Mouse (Mus musculus) gastrocnemius, postnatal 4 days (tissue): ENCODE data around the gene Eif4e3. TPM values are rescaled to one million over a fixed set of nuclear protein-coding genes. Genes with fewer than 3 reads are reported as not detected.

Source experiments
- DNase-seq, 2 experiments: peaks; one replicate each; pipeline ENCODE4 v3.0.0; 2021 to 2022; ENCODE audit warnings: low spot score in 2 of 2, mixed read lengths in 2 of 2
- total RNA-seq, 2 experiments: library from RNA; stranded (reverse); gene quantifications; 2 replicates each; pipeline ENCODE4 v1.2.3; 2021

Gene Eif4e3
- total RNA-seq, 2 experiments from 2014 or later: 11.3 to 12.1 TPM

DNA sequence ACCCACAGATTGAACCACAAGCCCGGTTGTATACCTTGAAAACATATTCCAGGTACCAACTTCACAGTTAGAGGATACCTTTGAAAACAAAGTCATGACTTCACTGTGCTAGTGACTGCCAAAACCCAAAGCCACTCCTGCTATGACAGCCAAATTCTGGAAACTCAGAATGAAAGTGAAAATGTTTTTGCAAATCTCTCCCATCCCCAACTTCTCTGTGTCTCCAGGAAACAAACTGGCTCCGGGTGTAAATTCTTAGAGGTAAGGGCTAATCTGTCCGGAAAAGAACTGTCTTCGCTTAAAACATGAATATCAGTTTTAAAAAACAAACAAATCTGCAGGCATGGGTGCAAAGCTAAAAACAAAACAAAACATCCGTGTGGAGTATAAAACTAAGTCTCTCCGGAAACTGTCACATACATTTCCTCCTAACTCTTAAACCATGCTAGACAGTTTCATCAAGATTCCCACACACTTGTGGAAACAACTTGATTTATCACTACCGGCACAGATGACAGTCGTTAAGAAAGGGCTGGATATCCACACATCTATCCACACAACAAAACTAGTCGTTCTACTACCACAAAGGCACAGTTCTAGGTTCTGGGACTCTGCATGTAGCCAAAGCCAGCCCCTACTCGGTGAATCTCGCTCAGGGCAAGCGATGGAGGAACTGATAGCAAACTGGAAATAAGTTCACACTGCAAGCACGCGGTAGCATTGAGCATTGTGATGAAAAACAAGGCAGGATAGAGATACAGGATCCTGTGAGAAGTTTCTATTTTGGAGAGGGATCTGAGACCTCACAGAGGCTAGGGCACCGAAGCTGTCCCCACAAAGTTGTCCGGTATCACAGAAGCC lies 884 bp downstream of the Eif4e3 start:
- DNase-seq: no peak

DNA sequence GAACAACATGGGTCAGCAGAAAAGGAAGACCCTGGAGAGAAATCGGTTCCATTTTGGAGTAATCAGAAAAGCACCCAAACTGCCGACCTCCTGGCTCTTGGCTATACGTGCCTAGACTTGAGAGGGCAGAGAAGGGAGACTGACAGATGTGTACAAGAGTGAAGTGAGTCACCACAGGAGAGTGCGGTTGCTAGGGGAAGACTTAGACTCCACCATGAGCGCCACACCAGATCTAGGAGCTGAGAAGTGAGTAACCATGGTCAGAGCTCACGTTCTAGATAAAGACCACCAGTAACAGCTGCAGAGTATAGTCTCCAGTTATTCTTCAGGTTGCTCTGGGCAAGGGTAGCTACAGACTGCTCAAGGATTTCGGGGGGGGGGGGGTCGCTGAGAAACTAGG lies 3.3 kb downstream of the Eif4e3 start:
- DNase-seq: no peak

DNA sequence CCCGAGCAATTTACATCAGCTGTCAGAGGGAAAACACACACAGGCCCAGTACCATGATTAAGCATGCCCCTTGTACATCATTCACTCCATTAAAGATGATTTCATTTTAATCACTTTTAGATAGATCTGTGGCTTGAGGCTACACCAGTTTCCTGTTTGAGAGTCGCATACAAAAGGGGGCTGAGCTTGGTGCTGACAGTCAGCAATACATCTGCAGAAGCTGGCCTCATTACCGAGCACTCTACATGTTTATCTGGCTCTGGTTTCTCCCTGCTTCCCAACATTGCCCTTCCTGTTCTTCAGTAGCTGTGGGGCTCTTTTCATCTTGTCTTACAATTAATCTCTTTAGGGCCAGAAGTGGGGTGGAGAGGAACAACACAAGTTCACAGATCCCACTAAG lies 6.1 kb downstream of the Eif4e3 start:
- no peak for DNase-seq

DNA sequence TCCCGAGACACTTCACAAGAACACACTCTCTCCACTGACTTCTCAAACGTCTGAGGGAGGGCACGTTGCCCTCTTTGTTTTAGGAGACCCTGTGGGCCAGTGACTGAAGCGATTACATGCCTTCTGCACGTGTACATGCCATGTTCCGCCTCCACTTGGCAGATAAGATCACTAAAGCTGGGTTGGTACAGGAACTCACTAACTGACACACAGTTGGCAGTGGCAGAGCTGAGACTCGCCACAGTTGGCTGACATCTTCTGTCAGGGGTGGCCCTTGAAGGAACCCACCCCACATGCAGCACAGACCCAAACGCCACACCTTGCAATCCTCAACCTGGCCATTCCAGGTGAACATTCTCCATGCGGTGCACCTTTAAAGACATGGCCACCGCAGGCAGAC lies 8.0 kb downstream of the Eif4e3 start:
- DNase-seq: no peak

DNA sequence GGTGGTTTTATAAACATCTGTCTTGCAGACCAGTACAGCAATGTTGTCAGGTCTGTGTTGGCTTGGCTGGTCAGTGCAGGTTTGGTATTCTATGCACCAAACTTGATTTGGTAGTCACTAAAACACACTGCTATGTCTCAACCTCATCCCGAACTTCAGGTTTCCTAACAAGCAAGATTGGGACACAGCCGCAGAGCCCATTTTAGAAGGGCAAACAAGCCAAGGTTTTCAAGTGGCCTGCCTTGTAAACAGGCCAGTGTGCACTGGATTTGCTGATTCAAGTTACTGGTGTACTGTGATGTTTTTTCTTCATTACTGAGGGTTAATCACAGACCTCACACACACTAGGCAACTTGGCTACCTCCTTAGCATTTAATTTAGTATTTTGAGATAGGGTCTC lies 10.5 kb downstream of the Eif4e3 start:
- no peak for DNase-seq

DNA sequence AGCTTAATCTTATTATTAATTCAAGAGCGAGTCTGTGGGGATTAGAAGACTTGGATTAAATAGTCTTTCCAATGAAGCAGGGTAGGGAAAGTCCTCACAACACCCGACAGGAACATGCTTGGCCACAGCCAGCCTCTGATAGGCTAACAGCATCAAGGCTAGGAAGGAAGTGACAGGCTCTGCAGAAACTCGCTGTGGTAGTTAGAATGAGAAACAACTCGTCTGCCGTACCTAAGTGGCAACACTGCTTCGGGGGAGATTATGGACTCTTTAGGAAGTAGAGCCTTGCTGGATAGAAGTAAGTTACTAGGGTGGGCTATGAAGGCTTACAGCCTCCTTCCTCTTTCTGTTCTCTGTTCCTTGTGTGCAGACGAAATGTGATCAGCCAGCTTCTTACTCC lies 11.1 kb downstream of the Eif4e3 start:
- no peak for DNase-seq

DNA sequence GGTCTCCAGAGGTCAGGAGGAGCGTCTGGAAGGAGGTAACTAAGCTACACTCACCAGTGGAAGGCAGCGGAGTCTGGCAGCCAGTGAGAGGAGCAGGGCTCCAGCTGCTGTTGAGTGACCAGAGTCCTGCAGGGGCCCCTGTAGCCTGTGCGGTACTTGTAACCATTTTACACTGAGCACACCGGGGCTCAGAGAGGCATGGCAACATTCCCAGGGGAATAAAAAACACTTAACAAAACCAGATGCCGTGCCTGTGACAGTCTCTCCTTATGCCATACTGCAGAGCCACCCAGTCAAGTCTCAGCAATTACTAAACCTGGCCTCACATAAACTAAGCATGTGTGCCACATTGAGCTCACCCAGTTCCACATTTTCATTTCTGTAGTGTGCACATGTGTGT lies 12.2 kb downstream of the Eif4e3 start:
- DNase-seq: no peak

DNA sequence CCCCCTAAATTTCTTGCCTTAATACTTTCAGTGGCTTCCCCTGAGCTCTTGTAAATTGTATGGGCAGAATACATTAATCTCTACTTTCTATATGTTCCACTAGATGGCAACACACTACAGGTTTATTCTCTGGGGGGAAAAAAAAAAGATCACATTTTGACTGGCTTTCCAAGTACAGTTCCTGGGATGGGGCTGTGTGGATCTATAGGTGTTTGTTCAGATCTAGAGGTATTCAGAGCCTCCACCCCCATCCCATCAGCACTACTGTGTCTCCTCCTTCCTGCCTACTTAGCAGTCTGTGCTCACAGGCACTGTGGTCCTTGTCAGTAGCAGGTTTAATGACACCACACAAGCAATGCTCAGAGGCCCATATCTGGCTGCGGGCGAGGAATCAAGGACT lies 14.2 kb downstream of the Eif4e3 start:
- no peak for DNase-seq

DNA sequence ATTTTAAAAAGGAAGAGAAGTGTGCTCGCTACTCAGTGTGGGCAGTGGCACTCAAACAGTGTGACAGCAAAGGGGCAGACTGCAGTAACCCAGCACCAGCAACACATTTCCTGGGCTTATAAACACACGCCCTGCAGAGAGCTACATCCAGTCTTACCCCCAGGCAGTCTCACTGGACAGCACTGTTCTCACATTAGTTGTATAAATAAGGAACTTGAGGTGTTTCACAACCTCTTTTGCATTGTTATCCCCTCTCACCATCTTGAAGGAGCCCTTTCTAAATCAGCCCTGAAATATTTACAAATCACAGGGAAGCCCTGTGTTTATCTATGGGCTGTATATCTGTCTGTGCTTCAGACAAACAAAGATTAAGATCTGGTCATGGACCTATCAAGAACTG lies 17.3 kb downstream of the Eif4e3 start:
- no peak for DNase-seq

DNA sequence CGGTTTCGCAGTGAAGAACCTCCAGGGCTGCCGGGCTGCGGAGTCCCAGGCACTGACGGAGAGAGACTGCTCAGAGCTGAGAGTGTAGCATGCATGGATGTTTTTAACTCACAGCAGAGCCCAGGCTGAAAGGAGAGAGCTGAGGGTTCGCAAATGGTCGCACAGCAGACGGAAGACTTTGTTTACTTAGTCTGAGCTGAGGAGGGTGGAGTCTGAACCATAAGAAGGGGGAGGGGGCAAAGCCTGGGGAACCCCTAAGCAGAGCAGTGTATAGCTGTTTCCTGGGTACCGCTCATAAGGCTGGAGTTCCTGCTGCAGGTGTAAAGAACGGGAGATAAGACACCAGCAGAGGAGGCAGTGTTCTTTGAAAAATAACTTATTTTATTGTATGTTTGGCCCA lies 20.2 kb downstream of the Eif4e3 start:
- no peak for DNase-seq

DNA sequence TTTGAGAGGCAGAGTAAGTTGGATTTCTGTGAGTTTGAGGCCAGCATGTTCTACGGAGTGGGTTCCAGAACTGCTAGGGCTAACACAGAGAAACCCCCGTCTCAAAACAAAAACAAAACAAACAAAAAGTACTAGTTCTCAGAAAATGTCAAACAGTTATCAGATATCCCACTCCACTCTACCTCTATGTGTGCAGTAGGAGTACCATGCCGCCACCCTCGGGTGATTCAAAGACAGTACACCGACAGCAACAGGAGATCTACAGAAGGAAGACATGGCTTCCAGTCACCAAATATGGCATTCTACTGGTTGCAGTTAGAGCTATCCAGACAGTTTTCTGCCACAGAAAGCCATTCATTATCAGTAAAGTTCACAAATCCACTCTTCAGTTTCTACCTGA lies 21.7 kb downstream of the Eif4e3 start:
- no peak for DNase-seq

DNA sequence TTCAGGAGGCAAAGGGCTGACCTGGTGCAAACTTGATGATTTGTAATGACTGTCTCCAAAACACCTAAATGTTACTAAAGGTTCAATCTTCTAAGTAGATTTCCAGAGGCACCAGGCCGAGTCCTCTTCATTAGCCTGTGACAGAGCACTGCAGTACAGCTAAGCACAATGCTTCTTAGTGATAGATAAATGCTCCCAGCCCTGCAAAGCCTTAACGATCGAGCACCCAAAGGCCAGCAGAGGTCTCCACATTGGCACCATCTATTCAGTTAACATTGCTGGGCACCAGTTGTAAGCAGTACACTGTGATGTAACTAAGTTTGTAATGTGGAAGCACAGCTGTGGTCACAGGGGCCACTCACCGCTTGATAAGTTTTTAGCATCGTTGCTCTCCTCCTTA lies 22.2 kb downstream of the Eif4e3 start:
- no peak for DNase-seq

DNA sequence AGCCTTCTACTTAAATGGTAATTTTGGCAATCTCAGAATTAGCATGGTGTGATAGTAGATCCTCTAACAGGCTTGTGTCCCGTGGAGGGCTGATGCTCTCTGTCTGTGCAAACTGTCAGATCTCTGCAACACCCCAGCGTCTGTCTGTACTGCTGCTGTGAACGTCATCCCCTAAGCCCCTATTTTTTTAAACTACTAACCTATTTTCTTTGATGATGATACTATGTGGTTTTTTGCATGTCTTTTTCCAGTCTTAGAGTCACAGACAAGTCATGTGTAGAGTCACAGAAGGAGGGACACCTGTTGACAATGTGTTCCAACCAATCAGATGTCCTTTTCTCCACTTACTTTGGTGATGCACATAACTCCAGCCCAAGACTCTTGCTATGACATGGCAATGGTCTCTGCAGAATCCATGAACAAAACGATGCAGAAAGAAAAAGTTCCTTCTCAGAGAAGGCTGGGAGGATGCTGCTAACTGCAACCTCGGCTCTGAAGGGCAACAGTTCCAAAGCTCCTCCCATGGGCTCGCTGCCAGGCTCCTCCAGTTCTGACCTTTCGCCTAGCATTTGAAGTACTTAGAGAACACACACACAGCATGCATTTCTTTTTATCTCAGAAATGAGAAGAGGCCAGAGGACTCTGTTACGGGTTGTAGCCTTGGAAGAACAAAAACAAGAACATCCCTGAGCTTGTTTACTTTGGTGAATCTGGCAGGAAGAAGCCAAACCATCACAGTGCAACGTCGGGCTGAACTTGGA lies 23.0 kb downstream of the Eif4e3 start:
- no peak for DNase-seq

DNA sequence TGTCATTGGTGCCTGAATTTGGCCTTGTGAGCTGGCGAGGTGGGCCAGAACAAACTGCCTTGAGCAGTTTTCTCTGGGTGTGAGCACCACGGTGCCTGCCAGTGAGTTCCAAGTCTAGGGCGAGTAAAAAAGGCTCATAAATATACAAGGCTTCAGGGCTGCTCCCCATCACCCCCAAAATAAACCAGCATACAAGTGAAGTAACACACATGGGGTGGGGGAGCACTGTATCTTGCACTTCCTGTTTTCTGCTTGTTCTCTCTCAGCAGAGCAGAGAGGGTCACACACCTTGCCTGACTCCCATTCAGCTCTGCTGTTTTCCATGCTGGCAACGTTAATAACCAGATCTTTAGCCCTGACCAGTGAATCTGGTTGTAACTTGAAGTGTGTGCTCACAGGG lies 29.1 kb downstream of the Eif4e3 start:
- DNase-seq: no peak

DNA sequence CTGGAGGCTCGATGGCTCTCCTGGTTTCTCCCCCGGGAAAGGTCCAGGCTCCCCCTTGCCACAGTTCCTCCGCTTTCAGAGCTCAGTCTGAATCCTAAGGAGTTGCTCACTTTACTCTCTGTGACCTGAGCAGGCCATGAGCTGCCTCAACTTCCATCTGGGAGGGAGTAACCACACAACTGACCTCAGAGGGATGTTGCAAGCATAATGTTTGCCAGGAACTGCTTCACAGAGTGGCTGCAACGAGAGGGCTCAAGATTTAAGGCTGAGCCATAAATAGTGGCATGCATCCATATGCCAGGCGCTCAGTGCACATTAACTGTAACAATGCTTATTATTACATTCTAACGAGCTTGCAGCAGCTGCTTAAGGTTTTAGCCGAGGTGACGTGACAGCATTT lies 29.8 kb downstream of the Eif4e3 start:
- DNase-seq: no peak

DNA sequence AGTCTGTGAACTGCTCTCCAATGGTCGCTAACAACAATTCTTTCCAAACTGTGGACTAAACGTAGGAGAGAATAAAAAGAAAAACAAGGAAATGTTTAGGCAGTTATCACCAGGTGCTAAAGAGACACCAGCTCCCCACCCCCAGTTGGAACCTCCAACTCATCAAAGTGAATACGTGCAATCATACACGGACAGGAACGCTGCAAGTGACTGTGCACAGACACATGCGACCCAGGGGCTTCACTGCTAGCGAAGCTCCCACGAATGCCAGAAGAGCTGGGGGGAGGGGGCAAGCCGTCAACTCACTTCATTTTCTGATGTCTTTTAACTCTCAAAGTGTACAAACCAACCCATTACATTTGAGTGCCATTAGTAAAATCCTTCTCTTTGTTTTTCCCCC lies 30.4 kb downstream of the Eif4e3 start:
- DNase-seq: no peak

DNA sequence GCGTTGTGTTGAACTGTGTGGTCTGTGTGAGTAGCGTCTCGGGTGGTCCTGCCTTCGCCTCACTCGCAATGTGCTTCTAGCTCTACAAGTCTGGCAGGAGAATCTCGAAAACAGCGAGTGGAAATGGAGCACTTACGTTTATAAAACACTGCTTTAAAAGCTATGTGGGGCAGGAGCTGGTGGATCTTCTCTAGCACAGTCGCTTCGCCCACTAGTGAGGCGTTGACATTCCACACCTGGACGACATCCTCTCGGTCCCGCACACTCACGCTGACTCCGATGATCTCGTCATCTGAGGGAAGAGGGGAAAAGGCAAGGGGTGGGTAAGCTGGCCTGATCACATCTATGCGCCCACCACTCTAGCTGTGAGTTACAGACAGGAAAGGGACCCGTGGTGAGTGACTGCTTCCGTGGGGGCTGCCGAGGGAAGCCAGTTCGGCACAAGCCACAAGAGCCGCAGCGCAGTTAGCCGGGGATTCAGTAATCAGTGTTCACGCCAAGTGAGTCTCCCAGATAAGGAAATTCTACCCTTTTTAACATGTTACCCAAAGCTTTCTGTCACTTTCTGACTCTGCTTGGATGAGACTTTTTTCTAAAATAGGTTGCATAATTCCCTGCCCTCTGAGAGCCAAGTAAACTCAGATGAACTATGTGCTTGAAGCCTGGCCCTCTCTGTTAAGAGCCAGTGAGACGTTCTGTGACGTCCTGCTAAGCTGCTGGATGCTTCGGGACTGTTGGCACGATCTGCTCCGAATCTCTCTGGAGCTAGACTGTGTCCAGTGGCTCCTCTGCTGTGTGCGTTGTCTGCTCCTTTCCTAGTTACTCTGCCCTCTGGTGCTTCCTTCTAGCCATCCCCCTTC lies 34.2 kb downstream of the Eif4e3 start:
- no peak for DNase-seq

DNA sequence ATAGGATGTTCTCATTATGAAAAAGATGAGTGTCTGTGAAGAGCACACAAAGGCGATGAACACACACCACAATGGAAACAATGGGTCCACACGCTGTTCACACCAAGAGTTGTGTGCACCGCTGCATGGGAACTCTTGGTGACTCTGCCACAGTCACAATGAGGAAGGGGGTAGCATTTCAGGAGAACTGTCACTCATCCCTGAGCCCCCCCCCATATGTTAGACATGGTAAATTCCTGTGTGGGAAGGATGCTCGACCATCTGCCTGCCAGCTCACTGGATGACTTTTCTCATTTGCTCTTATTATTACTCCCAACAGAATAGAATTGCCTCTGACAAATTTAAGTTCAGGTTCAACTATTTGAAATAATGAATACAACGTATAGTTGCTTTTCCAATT lies 34.9 kb downstream of the Eif4e3 start:
- DNase-seq: no peak

DNA sequence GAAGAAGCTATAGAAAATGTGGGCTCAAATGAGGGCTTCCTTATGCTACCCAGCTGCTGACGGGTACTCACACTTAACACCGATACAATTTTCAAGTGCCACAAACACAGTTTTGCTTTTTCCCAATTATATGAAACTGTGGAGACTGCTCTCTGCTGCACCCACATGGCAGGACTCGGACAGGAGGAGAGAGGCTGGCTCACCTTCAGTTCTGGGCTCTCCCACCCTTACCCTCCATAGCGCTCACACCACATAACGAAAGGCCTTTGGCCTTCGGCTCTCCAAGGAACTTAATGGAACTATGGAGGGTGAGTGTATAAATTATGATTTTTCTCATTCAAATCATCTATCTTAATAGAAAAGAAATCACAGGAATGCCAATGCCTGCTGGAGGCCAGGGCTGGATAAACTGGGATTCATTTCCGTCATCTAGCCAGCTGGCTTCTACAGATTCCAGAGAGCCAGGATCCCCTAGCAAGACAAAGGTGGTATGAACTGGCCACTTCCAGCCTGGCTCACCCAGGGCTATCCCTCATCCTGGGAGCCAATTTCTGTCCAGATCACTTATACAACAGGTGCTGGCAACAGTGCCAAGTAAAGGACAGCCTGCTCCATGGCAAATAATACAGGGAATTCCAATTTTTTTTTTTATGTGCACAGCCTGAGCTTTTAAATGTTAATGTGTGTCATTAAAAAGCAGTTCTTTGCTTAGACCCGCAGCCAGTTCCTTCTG lies 36.7 kb downstream of the Eif4e3 start:
- DNase-seq: no peak

DNA sequence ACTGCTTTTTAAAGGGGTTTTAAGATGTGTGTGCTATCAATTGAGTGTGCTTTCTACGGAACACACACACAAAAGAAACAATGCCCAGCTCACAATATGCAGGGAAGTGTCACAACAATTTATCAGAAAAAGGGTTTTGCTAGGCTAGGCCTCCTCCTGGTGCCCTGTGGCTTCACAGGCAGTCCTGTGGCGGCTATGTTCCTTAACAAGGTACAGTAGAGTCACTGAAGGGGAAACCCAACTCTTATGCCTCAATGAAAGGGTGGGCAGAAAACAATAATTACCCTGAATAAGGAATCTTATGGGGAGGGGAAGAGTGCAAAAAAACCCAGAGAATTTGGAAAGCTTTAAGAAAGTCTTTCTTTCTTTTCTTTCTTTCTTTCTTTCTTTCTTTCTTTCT lies 40.2 kb downstream of the Eif4e3 start:
- no peak for DNase-seq

DNA sequence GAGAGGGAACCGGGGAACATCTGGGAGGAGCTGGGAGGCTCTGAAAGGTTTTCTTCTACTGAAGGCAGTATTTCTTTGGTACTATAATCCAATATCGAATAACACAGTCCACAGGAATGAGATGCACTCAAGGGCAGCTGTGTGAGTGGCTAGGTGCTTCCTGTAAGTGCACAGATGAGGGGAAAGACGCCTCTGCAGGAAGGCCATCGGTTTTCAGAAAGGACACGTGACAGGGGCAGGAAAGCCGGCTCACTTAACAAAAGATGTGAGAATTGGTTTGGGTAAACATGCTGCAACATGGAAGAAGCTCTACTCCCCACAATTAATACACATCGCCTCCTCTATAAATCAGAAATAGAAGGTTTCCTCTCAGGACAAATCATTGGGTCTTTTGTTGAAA lies 40.8 kb downstream of the Eif4e3 start:
- DNase-seq: no peak
